Mouse (Mus musculus) midbrain, embryonic 12.5 days (tissue): ENCODE data around the gene Dnmt3a. TPM values are rescaled to one million over a fixed set of nuclear protein-coding genes. Genes with fewer than 3 reads are reported as not detected.
A peak's percentile ranks its signal among the peaks of the same experiment; 100 is the strongest.

Experiments used
- ATAC-seq: fragments of 200-750 bp; cut with Nextera tagmentation; 2 replicates; pipeline ENCODE4 v1.8.0; 2017; ENCODE audit warnings: low read depth, moderate TSS enrichment, moderate library complexity; ENCODE audit not compliant: low FRiP score
- H3K27ac ChIP-seq: fragments of 300-500 bp; sonication (generic); replicated peaks from 2 replicates; pipeline ENCODE4 v1.5.1; 2016; ENCODE audit warnings: mild to moderate bottlenecking
- H3K27me3 ChIP-seq: fragments of 300-500 bp; sonication (generic); 2 replicates; pipeline ENCODE4 v1.6.1; 2016; ENCODE audit warnings: mild to moderate bottlenecking
- H3K36me3 ChIP-seq: fragments of 300-500 bp; sonication (generic); 2 replicates; pipeline ENCODE4 v1.6.1; 2016
- H3K4me1 ChIP-seq: fragments of 300-500 bp; sonication (generic); 2 replicates; pipeline ENCODE4 v1.6.1; 2016
- H3K4me2 ChIP-seq: fragments of 300-500 bp; sonication (generic); replicated peaks from 2 replicates; pipeline ENCODE4 v1.6.1; 2016; ENCODE audit warnings: mild to moderate bottlenecking, moderate library complexity
- H3K4me3 ChIP-seq: fragments of 300-500 bp; sonication (generic); 2 replicates; pipeline ENCODE4 v1.5.1; 2016; ENCODE audit warnings: mild to moderate bottlenecking
- H3K9ac ChIP-seq: fragments of 300-500 bp; sonication (generic); replicated peaks from 2 replicates; pipeline ENCODE4 v1.6.1; 2016; ENCODE audit warnings: mild to moderate bottlenecking, moderate library complexity
- H3K9me3 ChIP-seq: fragments of 300-500 bp; sonication (generic); 2 replicates; pipeline ENCODE4 v1.6.1; 2016; ENCODE audit warnings: mild to moderate bottlenecking
- WGBS: fragments of 180-500 bp; shearing (Covaris S2); methylation state at CpG from one replicate; pipeline ENCODE4 v1.1.7; 2016; 5-methylcytosine and 5-hydroxymethylcytosine counted together
- polyA plus RNA-seq: library from polyadenylated mRNA; unstranded; fragments of >200 nt; fragmentation: Nextera tagmentation; extraction: Ambion mirVana; gene quantifications from 2 replicates; pipeline ENCODE4 v1.2.1, GENCODE M21; 2016

The Dnmt3a gene
- polyA plus RNA-seq, 1 experiment from 2014 or later: 143 TPM

- peak overlapping the region; percentile 57 for H3K4me3 ChIP-seq
- peaks cover 78% of the 10 kb centered on the region for H3K4me1 ChIP-seq
- H3K36me3 ChIP-seq: peaks cover 18% of the 10 kb centered on the region
- 0 out of 2 replicates have a peak, but pooled peaks cover 8% of the 10 kb centered on the region for H3K27me3 ChIP-seq
- ATAC-seq: peak; percentile 86
- peak overlapping the region; percentile 76 for H3K9ac ChIP-seq
- peak overlapping the region; percentile 86 for H3K27ac ChIP-seq
- no peaks in the 10 kb centered on the region for H3K9me3 ChIP-seq
- peak overlapping the region; percentile 72 for H3K4me2 ChIP-seq
- WGBS: 3% methylated on average over 40 of the region's 45 CpGs
Observed at GRCm38 (mm10) chr12:3890753-3891751, 85.2 kb downstream of the Dnmt3a start.

DNA sequence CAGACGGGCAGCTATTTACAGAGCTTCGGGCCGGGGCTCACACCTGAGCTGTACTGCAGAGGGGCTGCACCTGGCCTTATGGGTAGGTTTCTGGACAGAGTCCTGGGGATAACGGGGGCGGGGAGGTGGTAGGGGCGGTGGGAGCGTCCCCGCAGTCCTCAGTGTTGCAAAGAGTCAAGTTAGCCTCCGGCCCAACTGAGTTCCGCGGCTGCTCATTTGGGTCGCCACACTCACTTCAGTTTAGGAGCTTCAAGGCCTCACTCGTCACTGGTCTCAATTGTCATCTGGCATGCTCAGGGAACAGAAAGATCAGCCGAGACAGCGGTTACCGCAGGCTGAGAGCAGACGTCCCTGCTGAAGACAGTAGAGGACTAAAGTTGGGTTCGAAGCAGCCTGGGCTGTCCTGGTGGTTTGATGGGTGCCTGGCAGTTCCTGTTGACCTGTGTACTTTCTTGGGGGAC lies 86.0 kb downstream of the Dnmt3a start:
- Histone ChIP-seq H3K4me3 (peak overlapping the region; percentile 57), H3K9ac (peak overlapping the region; percentile 76), H3K27ac (peak overlapping the region; percentile 86), H3K4me2 (peak overlapping the region; percentile 72), H3K36me3 (peaks cover 26% of the 10 kb centered on the region), H3K9me3 (no peaks in the 10 kb centered on the region), H3K4me1 (peaks cover 71% of the 10 kb centered on the region), H3K27me3 (0 out of 2 replicates have a peak, but pooled peaks cover 8% of the 10 kb centered on the region)
- under 1% methylated on average over 15 of the region's 18 CpGs for WGBS
- ATAC-seq: peak; percentile 62

GRCm38 (mm10) chr12:3892240-3893059 lies 86.6 kb downstream of the Dnmt3a start:
- H3K4me2 ChIP-seq: peak overlapping the region; percentile 72
- peak overlapping the region; percentile 86 for H3K27ac ChIP-seq
- peak overlapping the region; percentile 57 for H3K4me3 ChIP-seq
- H3K27me3 ChIP-seq: 0 out of 2 replicates have a peak, but pooled peaks cover 8% of the 10 kb centered on the region
- peaks cover 32% of the 10 kb centered on the region for H3K36me3 ChIP-seq
- no peaks in the 10 kb centered on the region for H3K9me3 ChIP-seq
- H3K4me1 ChIP-seq: peaks cover 64% of the 10 kb centered on the region
- ATAC-seq: peak; percentile 48
- H3K9ac ChIP-seq: peak overlapping the region; percentile 76
- 5% methylated on average over 15 of the region's 15 CpGs for WGBS

DNA sequence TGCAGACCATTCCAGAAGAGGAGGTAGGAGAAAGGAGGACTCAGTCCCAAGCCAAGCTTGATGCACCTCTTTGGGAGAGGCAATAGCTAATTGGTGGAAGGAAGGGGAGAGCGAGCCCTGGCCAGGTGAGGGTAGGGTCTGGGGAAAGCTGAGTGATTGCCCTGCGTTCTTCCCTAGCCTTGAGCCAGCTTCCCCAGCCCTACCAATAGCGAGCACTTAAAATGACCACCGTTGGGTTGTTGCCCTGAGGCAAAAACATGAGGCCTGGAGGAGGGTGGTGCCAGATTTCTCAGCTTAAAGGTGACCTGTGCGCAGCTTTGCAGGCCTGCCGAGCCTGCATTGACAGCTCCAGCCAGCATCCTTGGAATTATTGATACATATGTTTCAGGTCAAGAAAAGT lies 87.5 kb downstream of the Dnmt3a start:
- Histone ChIP-seq H3K4me1 (peaks cover 55% of the 10 kb centered on the region), H3K9ac (peak overlapping the region; percentile 76)

DNA sequence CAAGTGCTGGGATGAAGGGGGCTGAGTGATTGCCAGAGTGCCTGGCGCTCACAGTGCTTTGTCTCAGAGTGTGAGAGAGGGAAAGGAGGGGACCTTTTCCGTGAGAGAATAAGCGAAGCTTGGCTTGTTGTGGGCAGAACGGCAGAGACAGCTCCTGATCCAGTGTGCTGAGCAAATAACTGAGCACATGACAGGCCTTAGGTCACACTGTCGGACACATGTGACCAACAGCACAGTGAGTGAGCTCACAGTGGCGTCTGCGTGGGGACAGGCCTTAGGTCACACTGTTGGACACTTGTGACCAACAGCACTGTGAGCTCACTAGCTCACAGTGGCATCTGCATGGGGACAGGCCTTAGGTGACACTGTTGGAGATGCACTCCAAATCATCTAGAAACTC lies 88.7 kb downstream of the Dnmt3a start:
- Histone ChIP-seq H3K27ac (no peak overlapping the region; the same call in 1 of the 2 replicates), H3K36me3 (peaks cover 52% of the 10 kb centered on the region), H3K4me3 (no peak overlapping the region), H3K27me3 (0 out of 2 replicates have a peak, but pooled peaks cover 2% of the 10 kb centered on the region), H3K9ac (no peak overlapping the region), H3K9me3 (no peaks in the 10 kb centered on the region), H3K4me1 (peaks cover 44% of the 10 kb centered on the region), H3K4me2 (no peak overlapping the region; the same call in 1 of the 2 replicates)
- WGBS: 74% methylated on average over 7 of the region's 7 CpGs
- no peak for ATAC-seq

More for the DNA sequence above, 87.5 kb downstream of the Dnmt3a start:
- H3K27me3 ChIP-seq: 0 out of 2 replicates have a peak, but pooled peaks cover 8% of the 10 kb centered on the region
- H3K9me3 ChIP-seq: no peaks in the 10 kb centered on the region
- ATAC-seq: no peak
- H3K36me3 ChIP-seq: peaks cover 40% of the 10 kb centered on the region
- H3K4me3 ChIP-seq: peak overlapping the region; percentile 57
- H3K4me2 ChIP-seq: peak overlapping the region; percentile 72
- WGBS: 70% methylated on average over 6 of the region's 6 CpGs
- H3K27ac ChIP-seq: peak overlapping the region; percentile 86

DNA sequence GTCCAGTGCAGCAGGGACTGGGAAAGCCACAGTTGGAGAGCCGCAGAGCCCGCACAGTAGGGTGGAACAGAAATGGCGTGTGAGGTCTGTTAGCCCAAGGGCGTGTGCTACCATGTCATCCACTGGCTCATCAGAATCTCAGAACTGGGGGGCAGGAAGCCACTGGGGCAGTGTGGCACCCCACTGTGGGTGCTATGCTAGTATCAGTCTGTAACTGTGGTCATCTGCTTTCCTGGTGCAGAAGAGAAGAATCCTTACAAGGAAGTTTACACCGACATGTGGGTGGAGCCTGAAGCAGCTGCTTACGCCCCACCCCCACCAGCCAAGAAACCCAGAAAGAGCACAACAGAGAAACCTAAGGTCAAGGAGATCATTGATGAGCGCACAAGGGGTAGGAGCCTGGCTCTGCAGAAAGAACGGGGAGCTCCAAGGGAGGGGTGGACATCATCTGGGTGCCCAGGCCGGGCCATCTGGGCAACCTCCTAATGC lies 91.3 kb downstream of the Dnmt3a start:
- H3K9ac ChIP-seq: no peak overlapping the region
- WGBS: 94% methylated on average over 9 of the region's 9 CpGs

DNA sequence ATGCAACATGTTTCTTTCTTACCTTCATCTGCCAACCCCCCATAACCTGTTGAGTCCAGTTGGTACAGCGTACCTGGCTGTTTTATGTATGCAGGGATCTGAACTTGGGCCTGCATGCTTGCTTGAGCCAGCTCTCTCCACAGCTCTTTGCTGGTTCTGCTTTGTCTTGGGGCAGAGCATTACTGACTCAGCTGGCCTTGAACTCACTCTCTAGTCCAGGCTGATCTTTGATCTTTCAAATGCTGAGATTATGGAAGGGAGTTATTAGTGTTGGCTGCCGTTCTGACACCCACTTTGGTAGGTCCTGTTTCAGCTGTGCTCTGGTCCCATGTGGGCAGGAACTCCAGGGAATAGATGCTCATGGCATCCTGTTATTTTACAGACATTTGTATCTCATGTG lies 93.0 kb downstream of the Dnmt3a start:
- Histone ChIP-seq H3K9me3 (0 out of 2 replicates have a peak, but pooled peaks cover 3% of the 10 kb centered on the region), H3K27ac (no peak overlapping the region), H3K9ac (no peak overlapping the region), H3K36me3 (peaks cover 90% of the 10 kb centered on the region), H3K4me1 (peaks cover 9% of the 10 kb centered on the region), H3K4me2 (no peak overlapping the region), H3K4me3 (no peak overlapping the region), H3K27me3 (no peaks in the 10 kb centered on the region)
- 96% methylated on average over 2 of the region's 2 CpGs for WGBS
- ATAC-seq: no peak

More for the DNA sequence above, 91.3 kb downstream of the Dnmt3a start:
- Histone ChIP-seq H3K4me3 (no peak overlapping the region), H3K27ac (no peak overlapping the region), H3K4me2 (no peak overlapping the region), H3K27me3 (no peaks in the 10 kb centered on the region), H3K9me3 (0 out of 2 replicates have a peak, but pooled peaks cover 3% of the 10 kb centered on the region), H3K36me3 (peaks cover 73% of the 10 kb centered on the region), H3K4me1 (peaks cover 25% of the 10 kb centered on the region)
- no peak for ATAC-seq

- H3K4me1 ChIP-seq: no peaks in the 10 kb centered on the region
- peaks cover 88% of the 10 kb centered on the region for H3K36me3 ChIP-seq
- WGBS: 92% methylated on average over 9 of the region's 9 CpGs
- H3K27ac ChIP-seq: no peak overlapping the region
- no peak overlapping the region for H3K4me3 ChIP-seq
- no peaks in the 10 kb centered on the region for H3K9me3 ChIP-seq
- H3K4me2 ChIP-seq: no peak overlapping the region
- no peaks in the 10 kb centered on the region for H3K27me3 ChIP-seq
- no peak for ATAC-seq
- H3K9ac ChIP-seq: no peak overlapping the region
Observed at GRCm38 (mm10) chr12:3905436-3905835, 99.6 kb downstream of the Dnmt3a start.

DNA sequence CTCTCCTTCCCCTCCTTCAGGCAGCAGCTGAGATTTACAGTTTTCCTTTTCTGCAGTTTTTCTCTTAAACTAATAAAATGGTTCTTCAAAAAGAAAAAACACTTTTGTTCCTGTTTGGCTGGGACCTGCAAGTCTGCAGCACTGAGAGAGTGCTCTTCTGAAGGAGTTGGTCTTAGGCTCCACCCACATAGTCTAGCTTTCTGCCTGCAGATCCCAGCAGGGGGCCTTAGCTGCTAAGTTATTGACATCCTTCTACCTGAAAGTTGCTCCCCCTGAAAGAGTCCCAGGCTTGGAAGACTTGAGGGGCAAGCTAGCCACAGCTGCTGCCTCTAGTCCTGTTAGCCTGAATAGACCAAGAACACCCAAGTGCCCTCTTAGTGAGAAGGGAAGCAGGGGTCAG lies 100.5 kb downstream of the Dnmt3a start:
- Histone ChIP-seq H3K9me3 (no peaks in the 10 kb centered on the region), H3K4me2 (no peak overlapping the region), H3K36me3 (peaks cover 84% of the 10 kb centered on the region), H3K4me1 (no peaks in the 10 kb centered on the region), H3K27ac (no peak overlapping the region), H3K4me3 (no peak overlapping the region), H3K9ac (no peak overlapping the region), H3K27me3 (no peaks in the 10 kb centered on the region)
- no peak for ATAC-seq

DNA sequence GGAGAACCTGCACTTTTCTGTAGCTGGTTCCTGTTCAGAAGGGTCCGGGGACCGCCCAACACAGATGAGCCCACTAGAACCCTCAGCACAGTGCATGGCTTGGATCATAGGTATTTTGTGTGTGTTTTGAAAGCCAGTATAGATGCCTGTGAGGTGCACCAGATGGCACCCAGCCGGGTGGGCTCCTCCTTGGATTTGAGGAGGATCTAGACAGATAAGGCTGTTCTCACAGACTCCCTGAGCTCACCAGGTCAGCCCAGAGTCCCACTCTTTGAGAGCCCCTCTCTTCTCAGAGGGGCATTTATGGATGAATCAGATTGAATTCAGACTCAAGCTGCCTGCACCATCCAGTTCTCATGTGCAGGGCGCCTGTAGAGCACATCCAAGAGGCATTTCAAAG lies 101.2 kb downstream of the Dnmt3a start:
- Histone ChIP-seq H3K36me3 (peaks cover 77% of the 10 kb centered on the region), H3K4me3 (no peak overlapping the region), H3K27me3 (no peaks in the 10 kb centered on the region), H3K4me2 (no peak overlapping the region), H3K9ac (no peak overlapping the region), H3K4me1 (no peaks in the 10 kb centered on the region), H3K27ac (no peak overlapping the region), H3K9me3 (no peaks in the 10 kb centered on the region)
- WGBS: 88% methylated on average over 4 of the region's 4 CpGs
- no peak for ATAC-seq

GRCm38 (mm10) chr12:3907418-3907817 lies 101.6 kb downstream of the Dnmt3a start:
- no peak overlapping the region for H3K4me3 ChIP-seq
- ATAC-seq: no peak
- 73% methylated on average over 13 of the region's 13 CpGs for WGBS
- H3K4me2 ChIP-seq: no peak overlapping the region
- no peak overlapping the region for H3K27ac ChIP-seq
- no peak overlapping the region for H3K9ac ChIP-seq
- no peaks in the 10 kb centered on the region for H3K27me3 ChIP-seq
- peaks cover 73% of the 10 kb centered on the region for H3K36me3 ChIP-seq
- H3K4me1 ChIP-seq: no peaks in the 10 kb centered on the region
- H3K9me3 ChIP-seq: no peaks in the 10 kb centered on the region
